Mouse (Mus musculus): ENCODE data around the gene Rnft1. TPM values are rescaled to one million over a fixed set of nuclear protein-coding genes. Genes with fewer than 3 reads are reported as not detected.
"Not testable (repeated sequence)": the region's sequence is repeated elsewhere in the genome, so short reads cannot be mapped to it uniquely, and the experiment has no call there.

The Rnft1 gene
- polyA plus RNA-seq (2016; fragmentation: Nextera tagmentation; extraction: Ambion mirVana): 20.4 and 22.5 TPM in 2 replicates

DNA sequence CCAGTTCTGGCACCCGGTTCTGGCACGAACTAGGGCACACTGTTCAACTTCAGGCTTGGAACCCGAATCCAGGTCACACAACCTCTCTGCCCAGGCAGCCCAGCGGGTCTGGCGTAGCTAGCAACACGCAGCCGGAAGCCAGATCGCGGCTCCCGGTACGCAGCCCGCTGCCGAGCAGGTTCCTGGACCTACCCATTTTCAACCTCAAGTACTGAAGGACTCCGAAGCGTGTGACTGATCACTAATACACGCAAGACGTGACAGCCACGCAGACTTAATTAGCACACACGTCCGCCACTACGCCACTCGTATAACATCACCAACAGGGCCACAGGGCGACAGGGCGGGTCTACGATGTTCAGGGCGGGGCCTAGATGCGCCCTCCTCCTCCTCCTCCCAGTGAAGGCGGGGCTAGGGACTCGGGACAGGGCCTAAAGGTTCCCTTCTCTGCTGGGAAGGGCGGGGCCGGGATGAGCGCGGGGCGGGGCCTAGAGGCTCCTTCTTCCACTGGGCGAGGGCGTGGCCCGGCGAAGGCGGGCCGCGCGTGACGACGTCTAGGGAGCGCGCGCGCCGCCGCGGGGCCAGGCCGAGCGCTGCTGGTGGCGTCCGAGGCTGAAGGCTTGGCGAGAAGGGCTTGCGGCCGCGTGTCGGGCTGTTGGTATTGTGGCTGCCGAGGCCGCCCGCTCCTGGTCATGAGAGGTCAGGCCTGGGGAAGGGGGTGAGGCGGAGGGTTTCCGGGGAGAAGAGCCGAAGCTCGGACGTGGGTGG lies at the start of gene Rnft1:
Gene Rnft1, plus strand, starts transcription at position 557 of the 768 bp plus-strand sequence.
- Histone ChIP-seq H3K4me2 (replicated peaks) (peak within 1 kb of the TSS; percentile 72), H3K4me3 (peak within 1 kb of the TSS; percentile 61), H3K9ac (replicated peaks) (peak within 1 kb of the TSS; percentile 65), H3K4me1 (peaks cover 6% of the 10 kb centered on the region), H3K9me3 (no peaks in the 10 kb centered on the region), H3K27me3 (0 out of 2 replicates have a peak, but pooled peaks cover 9% of the 10 kb centered on the region), H3K36me3 (no peaks in the 10 kb centered on the region), H3K27ac (replicated peaks) (peak within 1 kb of the TSS; percentile 78)
- ATAC-seq (ENCODE audit: low FRiP score, low read depth): peak; percentile 97
- under 1% methylated on average over 68 of the region's 68 CpGs for WGBS

- ATAC-seq (ENCODE audit: low FRiP score, low read depth): no peak
- 33% methylated on average over 5 of the region's 5 CpGs for WGBS
- no peaks in the 10 kb centered on the region for H3K4me1 ChIP-seq
Measured at GRCm38 (mm10) chr11:86436843-86437242, 47.6 kb upstream of the Rnft1 start.

GRCm38 (mm10) chr11:86438261-86438660 lies 46.2 kb upstream of the Rnft1 start:
- ATAC-seq (ENCODE audit: low FRiP score, low read depth): no peak
- Histone ChIP-seq H3K9ac (replicated peaks) (no peak overlapping the region), H3K4me2 (replicated peaks) (no peak overlapping the region), H3K36me3 (no peaks in the 10 kb centered on the region), H3K4me1 (no peaks in the 10 kb centered on the region), H3K27ac (replicated peaks) (no peak overlapping the region), H3K4me3 (no peak overlapping the region), H3K27me3 (0 out of 2 replicates have a peak, but pooled peaks cover 4% of the 10 kb centered on the region), H3K9me3 (no peaks in the 10 kb centered on the region)
- WGBS: 54% methylated on average over 4 of the region's 4 CpGs

More at GRCm38 (mm10) chr11:86436843-86437242, 47.6 kb upstream of the Rnft1 start:
- H3K36me3 ChIP-seq: no peaks in the 10 kb centered on the region
- H3K9ac ChIP-seq (replicated peaks): no peak overlapping the region
- no peak overlapping the region for H3K4me3 ChIP-seq
- no peak overlapping the region for H3K4me2 ChIP-seq (replicated peaks)
- H3K27ac ChIP-seq (replicated peaks): no peak overlapping the region
- 0 out of 2 replicates have a peak, but pooled peaks cover 4% of the 10 kb centered on the region for H3K27me3 ChIP-seq
- no peaks in the 10 kb centered on the region for H3K9me3 ChIP-seq

GRCm38 (mm10) chr11:86440791-86441190 lies 43.7 kb upstream of the Rnft1 start:
- no peaks in the 10 kb centered on the region for H3K4me1 ChIP-seq
- H3K36me3 ChIP-seq: no peaks in the 10 kb centered on the region
- H3K4me3 ChIP-seq: no peak overlapping the region
- H3K9me3 ChIP-seq: no peaks in the 10 kb centered on the region
- H3K9ac ChIP-seq (replicated peaks): no peak overlapping the region
- no peak overlapping the region for H3K27ac ChIP-seq (replicated peaks)
- 67% methylated on average over 5 of the region's 5 CpGs for WGBS
- ATAC-seq (ENCODE audit: low FRiP score, low read depth): no peak
- no peak overlapping the region for H3K4me2 ChIP-seq (replicated peaks)
- H3K27me3 ChIP-seq: 0 out of 2 replicates have a peak, but pooled peaks cover 4% of the 10 kb centered on the region

DNA sequence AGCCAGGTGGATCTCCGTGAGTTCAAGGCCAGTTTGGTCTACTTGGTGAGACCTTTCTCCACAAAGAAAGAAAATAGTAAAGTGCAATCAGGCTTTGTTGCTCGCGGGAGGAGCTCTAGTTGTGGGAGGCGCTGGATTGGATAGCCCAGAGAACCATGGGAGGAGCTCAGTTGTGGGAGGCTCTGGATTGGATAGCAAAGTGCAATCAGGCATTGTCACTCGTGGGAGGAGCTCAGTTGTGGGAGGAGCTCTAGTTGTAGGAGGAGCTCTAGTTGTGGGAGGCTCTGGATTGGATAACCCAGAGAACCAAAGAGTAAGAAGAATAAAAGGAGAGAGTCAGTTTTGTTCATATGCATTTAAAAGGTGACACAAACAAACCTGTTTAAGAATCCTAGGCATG lies 30.5 kb upstream of the Rnft1 start:
- H3K27ac ChIP-seq (replicated peaks): no peak overlapping the region
- no peaks in the 10 kb centered on the region for H3K27me3 ChIP-seq
- H3K4me3 ChIP-seq: no peak overlapping the region
- no peaks in the 10 kb centered on the region for H3K9me3 ChIP-seq
- ATAC-seq (ENCODE audit: low FRiP score, low read depth): no peak
- H3K4me1 ChIP-seq: no peaks in the 10 kb centered on the region
- H3K9ac ChIP-seq (replicated peaks): no peak overlapping the region
- no peaks in the 10 kb centered on the region for H3K36me3 ChIP-seq
- H3K4me2 ChIP-seq (replicated peaks): no peak overlapping the region
- WGBS: 94% methylated on average over 5 of the region's 5 CpGs

- 85% methylated on average over 6 of the region's 6 CpGs for WGBS
- ATAC-seq (ENCODE audit: low FRiP score, low read depth): no peak
- Histone ChIP-seq H3K4me2 (replicated peaks) (no peak overlapping the region), H3K9ac (replicated peaks) (no peak overlapping the region), H3K4me3 (no peak overlapping the region), H3K9me3 (no peaks in the 10 kb centered on the region), H3K27ac (replicated peaks) (no peak overlapping the region), H3K4me1 (no peaks in the 10 kb centered on the region), H3K36me3 (no peaks in the 10 kb centered on the region), H3K27me3 (no peaks in the 10 kb centered on the region)
Measured at GRCm38 (mm10) chr11:86457545-86457944, 26.9 kb upstream of the Rnft1 start.

DNA sequence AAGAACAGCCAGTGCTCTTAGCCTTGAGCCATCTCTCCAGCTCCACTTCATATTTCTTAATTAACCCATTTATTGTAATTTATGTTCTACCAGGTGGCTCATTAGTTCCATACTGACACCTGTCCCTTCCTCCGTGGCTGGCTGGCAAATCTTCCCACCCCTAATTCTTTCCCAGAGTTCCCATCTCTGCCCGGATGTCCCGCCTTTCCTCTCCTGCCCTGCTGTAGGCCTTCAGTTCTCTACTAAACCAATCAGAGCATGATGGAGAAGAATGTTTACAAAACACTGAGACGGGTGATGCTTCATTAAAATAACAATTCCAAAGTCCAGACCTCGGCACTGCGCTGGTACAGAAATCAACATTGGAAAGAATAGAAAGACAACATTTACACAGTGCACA lies 25.6 kb upstream of the Rnft1 start:
- no peak overlapping the region for H3K4me2 ChIP-seq (replicated peaks)
- H3K27ac ChIP-seq (replicated peaks): no peak overlapping the region
- 91% methylated on average over 6 of the region's 6 CpGs for WGBS
- no peaks in the 10 kb centered on the region for H3K9me3 ChIP-seq
- no peaks in the 10 kb centered on the region for H3K4me1 ChIP-seq
- H3K27me3 ChIP-seq: peaks cover 4% of the 10 kb centered on the region; the same call in 1 of the 2 replicates
- H3K36me3 ChIP-seq: no peaks in the 10 kb centered on the region
- ATAC-seq (ENCODE audit: low FRiP score, low read depth): no peak
- H3K9ac ChIP-seq (replicated peaks): no peak overlapping the region
- no peak overlapping the region for H3K4me3 ChIP-seq

DNA sequence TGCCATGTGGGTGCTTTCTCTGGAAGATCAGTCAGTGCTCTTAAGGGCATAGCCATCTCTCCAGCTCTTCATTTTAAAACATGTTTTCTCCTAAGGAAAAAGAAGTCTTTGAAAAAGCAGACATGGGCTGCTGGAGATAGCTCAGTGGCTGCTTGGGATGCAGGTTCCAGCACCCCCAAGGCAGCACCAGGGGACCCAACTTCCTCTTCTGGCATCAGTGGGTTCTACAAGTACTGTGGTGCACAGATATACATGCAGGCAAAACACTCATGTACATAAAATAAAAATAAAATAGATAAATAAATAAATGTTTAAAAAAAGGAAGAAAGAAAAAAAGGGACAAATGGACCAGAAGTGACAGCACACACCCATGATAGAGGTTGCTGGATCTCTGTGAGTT lies 21.9 kb upstream of the Rnft1 start:
- Histone ChIP-seq H3K9ac (replicated peaks) (no peak overlapping the region), H3K4me1 (no peaks in the 10 kb centered on the region), H3K36me3 (no peaks in the 10 kb centered on the region), H3K9me3 (no peaks in the 10 kb centered on the region), H3K4me3 (no peak overlapping the region), H3K27ac (replicated peaks) (no peak overlapping the region), H3K4me2 (replicated peaks) (no peak overlapping the region), H3K27me3 (peaks cover 10% of the 10 kb centered on the region)
- ATAC-seq (ENCODE audit: low FRiP score, low read depth): no peak

- not testable (repeated sequence) for ATAC-seq (ENCODE audit: low FRiP score, low read depth); H3K4me2 ChIP-seq (replicated peaks); H3K9me3 ChIP-seq; H3K9ac ChIP-seq (replicated peaks); H3K36me3 ChIP-seq; H3K4me1 ChIP-seq; H3K27ac ChIP-seq (replicated peaks); H3K4me3 ChIP-seq
- WGBS: 24% methylated on average over 8 of the region's 8 CpGs
- peaks cover 25% of the 10 kb centered on the region for H3K27me3 ChIP-seq
Measured at GRCm38 (mm10) chr11:86464275-86464674, 20.2 kb upstream of the Rnft1 start.

DNA sequence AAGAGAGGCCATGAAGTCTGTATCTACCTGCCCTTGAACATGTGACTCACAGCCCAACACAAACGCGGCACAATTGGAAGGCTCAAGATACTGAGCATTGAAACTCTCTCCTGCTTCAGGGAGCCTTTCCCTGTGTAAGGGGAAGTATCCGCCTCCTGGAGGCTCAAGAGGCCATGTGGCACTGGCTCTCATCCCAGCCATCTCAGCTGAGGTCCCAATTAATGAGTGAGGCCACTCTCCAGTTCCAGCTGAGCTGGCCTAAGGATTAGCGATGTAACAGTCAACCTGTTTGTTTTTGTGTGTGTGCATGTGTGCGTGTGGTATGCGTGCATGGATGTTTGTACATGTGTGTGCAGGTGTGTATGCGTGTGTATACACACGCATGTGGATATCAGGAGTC lies 16.1 kb upstream of the Rnft1 start:
- peaks cover 28% of the 10 kb centered on the region for H3K27me3 ChIP-seq
- H3K4me2 ChIP-seq (replicated peaks): no peak overlapping the region
- H3K9ac ChIP-seq (replicated peaks): no peak overlapping the region
- H3K36me3 ChIP-seq: no peaks in the 10 kb centered on the region
- no peak overlapping the region for H3K4me3 ChIP-seq
- peaks cover 14% of the 10 kb centered on the region for H3K4me1 ChIP-seq
- no peak overlapping the region for H3K27ac ChIP-seq (replicated peaks)
- no peak for ATAC-seq (ENCODE audit: low FRiP score, low read depth)
- 74% methylated on average over 8 of the region's 8 CpGs for WGBS
- H3K9me3 ChIP-seq: no peaks in the 10 kb centered on the region

DNA sequence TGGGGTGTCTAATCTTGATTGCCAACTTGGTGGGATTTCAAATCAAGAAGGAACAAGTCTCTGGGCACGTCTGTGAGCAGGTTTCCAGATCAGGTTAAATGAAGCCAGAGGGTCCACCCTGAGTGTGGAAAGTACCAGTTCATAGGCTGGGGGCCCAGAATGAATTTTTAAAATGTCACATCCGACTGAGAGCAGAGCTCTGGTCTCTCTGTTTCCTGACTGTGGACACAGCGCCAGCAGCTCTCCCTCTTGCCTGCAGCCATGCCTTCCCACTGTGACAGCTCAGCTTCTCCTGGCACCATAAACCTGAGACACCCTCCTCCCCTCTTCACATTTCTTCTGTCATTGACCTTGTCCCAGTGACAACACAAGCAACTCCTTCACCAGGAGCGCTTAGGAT lies 15.5 kb upstream of the Rnft1 start:
- ATAC-seq (ENCODE audit: low FRiP score, low read depth): no peak
- no peaks in the 10 kb centered on the region for H3K9me3 ChIP-seq
- peaks cover 31% of the 10 kb centered on the region for H3K27me3 ChIP-seq
- WGBS: 73% methylated on average over 4 of the region's 4 CpGs
- H3K4me1 ChIP-seq: peaks cover 14% of the 10 kb centered on the region
- H3K36me3 ChIP-seq: no peaks in the 10 kb centered on the region
- no peak overlapping the region for H3K4me2 ChIP-seq (replicated peaks)
- H3K4me3 ChIP-seq: no peak overlapping the region
- H3K27ac ChIP-seq (replicated peaks): no peak overlapping the region
- H3K9ac ChIP-seq (replicated peaks): no peak overlapping the region

DNA sequence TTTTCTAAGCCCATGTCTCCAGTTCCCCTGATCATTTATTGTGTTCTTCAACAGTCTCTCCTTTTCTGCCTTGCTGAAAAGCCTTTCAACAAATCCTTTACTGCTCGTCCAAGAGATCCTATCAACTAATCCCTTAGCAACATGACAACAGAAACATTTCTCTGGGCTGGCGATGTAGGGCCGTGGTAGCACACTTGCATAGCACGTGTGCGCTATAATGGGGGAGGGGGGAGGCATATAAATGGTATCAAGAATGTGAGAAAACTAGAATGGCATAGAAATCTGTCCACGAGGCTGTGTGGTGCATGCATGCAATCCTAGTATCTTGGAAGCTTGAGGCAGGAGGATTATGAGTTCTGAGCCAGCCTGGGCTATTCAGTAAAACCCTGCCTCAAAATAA lies 12.7 kb upstream of the Rnft1 start:
- Histone ChIP-seq H3K4me3 (no peak overlapping the region), H3K9me3 (no peaks in the 10 kb centered on the region), H3K4me1 (peaks cover 14% of the 10 kb centered on the region), H3K27ac (replicated peaks) (0 out of 2 replicates have a peak overlapping the region, but pooled peaks have one; percentile 17), H3K4me2 (replicated peaks) (no peak overlapping the region), H3K36me3 (no peaks in the 10 kb centered on the region), H3K9ac (replicated peaks) (no peak overlapping the region), H3K27me3 (peaks cover 34% of the 10 kb centered on the region)
- 8% methylated on average over 6 of the region's 6 CpGs for WGBS
- ATAC-seq (ENCODE audit: low FRiP score, low read depth): peak; percentile 52

Data from midbrain, embryonic 12.5 days (tissue).